Mouse (Mus musculus): Measurements from ENCODE around the gene Neurog1.

DNA sequence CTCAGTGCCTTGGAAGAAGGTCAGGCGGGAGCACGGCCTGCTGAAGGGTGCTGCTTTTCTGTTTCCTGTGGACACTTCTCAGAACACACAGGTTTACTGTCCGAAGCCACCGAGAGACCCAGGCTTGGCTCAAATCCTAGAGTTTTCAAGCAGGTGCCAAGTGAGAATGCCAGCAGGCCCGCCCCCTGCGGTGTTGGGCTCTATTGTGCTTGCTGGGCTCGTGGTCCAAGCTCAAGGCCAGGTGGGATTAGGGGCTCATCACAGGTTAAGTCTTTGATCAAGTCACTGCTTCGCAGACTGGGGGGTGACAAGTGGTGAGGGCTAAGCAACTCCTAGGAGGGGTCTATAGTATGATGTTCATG, 44.7 kb upstream of the Neurog1 start:
- TF ChIP-seq CTCF (IDR thresholded peaks at IDR 0.05; ENCODE audit: control insufficient read depth, insufficient read depth, insufficient replicate concordance, low read depth, low read length) (no peak), POLR2A (IDR thresholded peaks at IDR 0.05; ENCODE audit: control insufficient read depth, low read depth, low read length) (no peak)

Measured in testis, adult 2 months (tissue).